Mouse (Mus musculus) MEL (cell line): ENCODE results near the gene Tcte1.

Experiments
- CTCF ChIP-seq, 3 experiments: IDR thresholded peaks in 2 of 3; conservative IDR thresholded peaks in 1 of 3; 2 replicates each; pipeline ENCODE4 v1.5.1; 2011 to 2012; ENCODE audit warnings: low read length in 3 of 3, low read depth in 2 of 3, mild to moderate bottlenecking in 2 of 3, improper control_type of control experiment in 1 of 3, inconsistent platforms in 1 of 3, mixed read lengths in 1 of 3, moderate library complexity in 1 of 3; ENCODE audit not compliant: control insufficient read depth in 1 of 3, insufficient read depth in 1 of 3, poor library complexity in 1 of 3, severe bottlenecking in 1 of 3
- MYB ChIP-seq: IDR thresholded peaks from 2 replicates; pipeline ENCODE4 v1.6.1; 2011; ENCODE audit warnings: mild to moderate bottlenecking, low read depth, low read length, improper control_type of control experiment

DNA sequence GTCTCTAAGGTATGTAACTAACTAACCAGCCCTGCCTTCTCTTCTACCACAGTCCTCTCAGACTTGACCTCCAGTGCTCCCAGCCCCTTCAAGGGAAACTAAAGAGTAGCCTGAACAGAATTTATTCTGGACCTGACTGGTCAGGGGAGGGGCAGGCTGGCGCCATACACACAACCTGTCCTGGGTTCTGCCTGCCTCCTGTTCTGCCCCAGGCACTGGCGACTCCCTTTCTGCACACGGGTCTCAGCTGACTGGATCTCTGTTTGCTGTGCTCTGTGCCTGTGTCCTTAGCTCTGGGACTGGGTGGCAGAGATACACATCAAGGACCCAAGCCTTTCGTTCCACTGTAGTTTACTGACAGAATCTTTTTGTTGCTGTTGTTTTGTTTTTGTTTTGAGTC, 56.3 kb downstream of the Tcte1 start:
- TF ChIP-seq CTCF (IDR thresholded peaks at IDR 0.05 in 2 of 3, conservative IDR thresholded peaks at IDR 0.05 in 1 of 3; ENCODE audit: control insufficient read depth in 1 of 3, insufficient read depth in 1 of 3, low read depth in 2 of 3, low read length in 3 of 3, poor library complexity in 1 of 3, severe bottlenecking in 1 of 3) (no peak), MYB (no peak)
